Mouse (Mus musculus) liver, embryonic 15.5 days (tissue): ENCODE data around the gene Aldh1l2. TPM values are rescaled to one million over a fixed set of nuclear protein-coding genes. Genes with fewer than 3 reads are reported as not detected.
"Not testable (repeated sequence)": the region's sequence is repeated elsewhere in the genome, so short reads cannot be mapped to it uniquely, and the experiment has no call there.

Experiments used
- ATAC-seq: fragments of 200-750 bp; cut with Nextera tagmentation; 2 replicates; pipeline ENCODE4 v1.8.0; 2017; ENCODE audit warnings: moderate number of reproducible peaks, mild to moderate bottlenecking, moderate library complexity; ENCODE audit not compliant: insufficient read depth
- H3K27ac ChIP-seq: fragments of 300-500 bp; sonication (generic); replicated peaks from 2 replicates; pipeline ENCODE4 v1.5.1; 2015; ENCODE audit warnings: mild to moderate bottlenecking, inconsistent platforms
- H3K27me3 ChIP-seq: fragments of 300-500 bp; sonication (generic); 2 replicates; pipeline ENCODE4 v1.6.1; 2015; ENCODE audit warnings: mild to moderate bottlenecking, inconsistent platforms
- H3K36me3 ChIP-seq: fragments of 300-500 bp; sonication (generic); replicated peaks from 2 replicates; pipeline ENCODE4 v1.6.1; 2015; ENCODE audit warnings: moderate library complexity, mild to moderate bottlenecking, inconsistent platforms
- H3K4me1 ChIP-seq: fragments of 300-500 bp; sonication (generic); replicated peaks from 2 replicates; pipeline ENCODE4 v1.6.1; 2015; ENCODE audit warnings: inconsistent platforms
- H3K4me2 ChIP-seq: fragments of 300-500 bp; sonication (generic); 2 replicates; pipeline ENCODE4 v1.6.1; 2015; ENCODE audit warnings: moderate library complexity, mild to moderate bottlenecking, inconsistent platforms
- H3K4me3 ChIP-seq: fragments of 300-500 bp; sonication (generic); replicated peaks from 2 replicates; pipeline ENCODE4 v1.5.1; 2015; ENCODE audit warnings: mild to moderate bottlenecking, inconsistent platforms
- H3K9ac ChIP-seq: fragments of 300-500 bp; sonication (generic); 2 replicates; pipeline ENCODE4 v1.6.1; 2015; ENCODE audit warnings: moderate library complexity, mild to moderate bottlenecking, inconsistent platforms
- H3K9me3 ChIP-seq: fragments of 300-500 bp; sonication (generic); replicated peaks from 2 replicates; pipeline ENCODE4 v1.6.1; 2016; ENCODE audit warnings: inconsistent platforms
- WGBS: fragments of 180-500 bp; shearing (Covaris S2); methylation state at CpG from one replicate; pipeline ENCODE4 v1.1.7; 2015; ENCODE audit warnings: mixed read lengths; ENCODE audit not compliant: insufficient replicate concordance; 5-methylcytosine and 5-hydroxymethylcytosine counted together
- polyA plus RNA-seq: library from polyadenylated mRNA; unstranded; fragments of >200 nt; fragmentation: Nextera tagmentation; extraction: Ambion mirVana; gene quantifications from 2 replicates; pipeline ENCODE4 v1.2.1, GENCODE M21; 2015

Aldh1l2 gene
- polyA plus RNA-seq, 1 experiment from 2014 or later = 0.21 TPM

DNA sequence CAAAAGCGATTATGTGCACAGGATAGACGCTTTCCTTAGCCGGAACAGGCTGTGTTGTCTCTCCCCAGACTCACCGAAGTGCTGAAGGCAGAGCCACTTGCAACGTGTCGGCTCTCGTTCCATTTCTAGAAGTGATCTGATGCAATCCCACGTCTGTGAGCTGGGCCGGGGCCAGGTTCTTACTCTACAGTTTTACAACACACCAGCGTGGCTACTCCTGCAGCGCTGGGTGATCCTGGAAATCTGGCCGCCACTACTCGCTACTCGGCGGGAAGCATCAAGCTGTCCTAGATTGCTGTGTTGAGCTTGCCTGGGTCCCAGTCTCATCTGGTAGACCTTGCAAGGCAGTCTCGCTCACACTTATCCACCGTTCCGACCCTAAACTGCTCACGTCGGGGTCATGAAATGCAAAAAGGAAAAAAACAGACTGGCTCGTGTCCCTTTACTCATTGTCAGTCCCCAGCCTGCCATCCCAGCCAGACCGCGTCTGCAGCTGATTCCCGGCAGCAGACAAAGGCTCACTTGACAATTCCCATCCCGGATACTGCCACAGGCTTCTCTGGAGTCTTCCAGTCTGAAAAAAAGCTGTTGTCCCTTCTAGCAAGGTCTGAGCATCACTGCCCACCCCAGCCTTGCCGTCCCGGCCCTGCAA lies 556 bp downstream of the Aldh1l2 start:
- Histone ChIP-seq H3K4me1 (peaks cover 12% of the 10 kb centered on the region; the same call in 1 of the 2 replicates), H3K36me3 (no peaks in the 10 kb centered on the region), H3K27ac (no peak overlapping the region), H3K4me2 (peak overlapping the region; percentile 66), H3K9ac (0 out of 2 replicates have a peak overlapping the region, but pooled peaks have one; percentile 0), H3K27me3 (peaks cover 55% of the 10 kb centered on the region), H3K9me3 (no peaks in the 10 kb centered on the region), H3K4me3 (peak overlapping the region; percentile 39)
- ATAC-seq = peak; percentile 34; the same call in 1 of the 2 replicates
- 7% methylated on average over 27 of the region's 27 CpGs for WGBS

DNA sequence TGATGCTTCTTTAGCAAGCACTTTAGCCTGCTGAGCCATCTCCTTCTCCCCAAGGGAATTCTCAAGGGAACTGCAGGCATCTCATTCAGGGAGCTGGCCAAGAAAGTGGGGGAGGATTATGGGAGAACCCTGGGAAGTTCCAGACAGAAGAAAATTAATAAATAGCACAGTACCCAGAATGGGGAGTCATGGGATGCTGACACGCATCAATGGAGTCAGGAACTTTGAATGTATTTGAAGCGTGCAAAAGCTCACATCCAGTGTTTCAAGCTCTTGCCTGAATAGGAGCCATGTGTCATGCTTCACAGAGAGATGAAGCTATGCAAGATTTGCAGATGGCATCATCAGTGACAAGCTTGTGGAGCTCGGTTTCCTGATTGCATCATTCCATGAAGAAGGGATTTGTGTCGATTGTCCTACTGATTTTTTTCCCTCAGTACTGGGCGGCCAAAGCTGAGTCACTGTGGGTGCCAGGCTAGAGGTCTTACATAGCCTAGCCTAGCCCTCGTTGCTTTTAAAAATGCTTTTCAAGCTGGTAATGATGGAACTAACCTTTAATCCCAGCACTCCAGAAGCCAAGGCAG lies 3.5 kb downstream of the Aldh1l2 start:
- no peak overlapping the region for H3K27ac ChIP-seq
- no peak overlapping the region for H3K9ac ChIP-seq
- peaks cover 41% of the 10 kb centered on the region for H3K27me3 ChIP-seq
- H3K36me3 ChIP-seq = no peaks in the 10 kb centered on the region
- no peak for ATAC-seq
- WGBS = 57% methylated on average over 6 of the region's 6 CpGs
- no peak overlapping the region for H3K4me3 ChIP-seq
- H3K4me2 ChIP-seq = no peak overlapping the region
- H3K9me3 ChIP-seq = no peaks in the 10 kb centered on the region
- H3K4me1 ChIP-seq = peaks cover 12% of the 10 kb centered on the region; the same call in 1 of the 2 replicates

DNA sequence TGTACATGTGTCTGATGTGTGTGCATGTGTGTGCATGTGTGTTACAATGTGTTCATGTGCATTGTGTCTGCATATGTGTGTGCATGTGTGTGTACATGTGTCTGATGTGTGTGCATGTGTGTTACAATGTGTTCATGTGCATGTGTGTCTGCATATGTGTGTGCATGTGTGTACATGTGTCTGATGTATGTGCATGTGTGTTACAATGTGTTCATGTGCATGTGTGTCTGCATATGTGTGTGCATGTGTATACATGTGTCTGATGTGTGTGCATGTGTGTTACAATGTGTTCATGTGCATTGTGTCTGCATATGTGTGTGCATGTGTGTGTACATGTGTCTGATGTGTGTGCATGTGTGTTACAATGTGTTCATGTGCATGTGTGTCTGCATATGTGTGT lies 9.7 kb downstream of the Aldh1l2 start:
- H3K9me3 ChIP-seq, ATAC-seq, H3K4me3 ChIP-seq: not testable (repeated sequence)

DNA sequence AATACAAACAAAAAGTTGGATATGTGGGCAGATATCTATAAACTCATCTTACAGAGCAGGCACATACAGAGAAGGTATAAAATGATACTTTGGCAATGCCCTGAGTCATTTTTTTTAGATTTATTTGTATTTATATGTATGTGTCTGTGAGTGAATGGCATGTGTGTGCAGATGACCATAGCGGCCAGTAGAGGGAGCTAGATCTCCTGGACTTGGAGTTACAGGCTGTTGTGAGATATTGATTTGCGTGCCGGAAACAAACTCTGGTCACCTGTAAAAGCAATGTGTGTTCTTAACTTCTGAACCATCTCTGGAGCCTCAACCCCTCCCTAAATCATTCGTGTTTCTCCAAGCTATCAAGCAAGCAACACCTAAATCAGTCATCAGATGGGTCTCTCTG lies 12.9 kb downstream of the Aldh1l2 start:
- Histone ChIP-seq H3K9me3 (0 out of 2 replicates have a peak, but pooled peaks cover 3% of the 10 kb centered on the region), H3K27ac (no peak overlapping the region), H3K27me3 (no peaks in the 10 kb centered on the region), H3K4me2 (no peak overlapping the region), H3K4me1 (no peaks in the 10 kb centered on the region), H3K4me3 (no peak overlapping the region), H3K9ac (no peak overlapping the region), H3K36me3 (no peaks in the 10 kb centered on the region)
- no peak for ATAC-seq
- WGBS = 66% methylated on average over 4 of the region's 4 CpGs

More for the DNA sequence above, 9.7 kb downstream of the Aldh1l2 start:
- H3K27me3 ChIP-seq, H3K4me2 ChIP-seq, H3K9ac ChIP-seq, H3K27ac ChIP-seq, H3K4me1 ChIP-seq, H3K36me3 ChIP-seq: not testable (repeated sequence)

DNA sequence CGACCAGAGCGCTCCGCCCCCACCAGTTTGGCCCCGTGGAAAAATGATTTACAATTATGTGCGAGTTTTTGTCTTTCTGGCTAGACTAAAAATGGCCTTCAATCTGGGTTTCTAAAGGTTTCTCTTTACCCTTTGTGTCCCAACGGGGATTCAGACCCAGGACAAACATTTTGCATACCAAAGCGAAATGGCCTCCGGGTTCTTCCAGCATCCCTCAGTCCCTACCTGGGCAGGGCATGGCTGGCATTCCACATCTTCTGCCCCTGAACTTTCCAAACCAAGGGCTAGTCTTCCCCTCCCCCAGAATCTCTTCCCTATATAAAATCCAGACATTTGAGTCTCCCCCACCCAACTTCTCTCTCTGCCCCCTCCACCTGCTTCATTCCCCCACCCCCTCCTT lies 20.2 kb downstream of the Aldh1l2 start:
- H3K9ac ChIP-seq = no peak overlapping the region
- H3K27me3 ChIP-seq = no peaks in the 10 kb centered on the region
- 73% methylated on average over 8 of the region's 8 CpGs for WGBS
- no peak overlapping the region for H3K27ac ChIP-seq
- H3K4me3 ChIP-seq = no peak overlapping the region
- H3K4me1 ChIP-seq = no peaks in the 10 kb centered on the region
- no peak overlapping the region for H3K4me2 ChIP-seq
- no peaks in the 10 kb centered on the region for H3K36me3 ChIP-seq
- no peaks in the 10 kb centered on the region for H3K9me3 ChIP-seq
- no peak for ATAC-seq

DNA sequence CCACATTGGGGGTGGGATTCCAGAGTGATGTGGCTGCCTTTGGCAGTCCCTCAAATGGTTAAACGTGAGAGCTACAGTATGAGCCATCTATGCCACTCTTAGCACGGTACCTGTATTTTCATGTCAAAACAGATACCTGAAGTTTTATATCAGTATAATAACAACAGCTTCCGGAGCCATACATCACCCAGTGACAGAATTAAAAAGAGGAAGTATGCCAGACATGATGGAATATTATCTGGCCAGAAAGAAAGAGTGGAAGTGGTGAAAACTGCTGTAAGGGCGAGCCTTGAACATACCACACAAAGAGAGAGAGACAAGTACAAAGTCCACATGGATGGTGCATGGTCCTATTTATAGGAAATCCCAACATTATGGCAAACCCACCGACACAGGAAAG lies 22.6 kb downstream of the Aldh1l2 start:
- Histone ChIP-seq H3K4me3 (no peak overlapping the region), H3K9ac (no peak overlapping the region), H3K4me2 (no peak overlapping the region), H3K27ac (no peak overlapping the region), H3K27me3 (no peaks in the 10 kb centered on the region), H3K4me1 (no peaks in the 10 kb centered on the region), H3K36me3 (no peaks in the 10 kb centered on the region), H3K9me3 (no peaks in the 10 kb centered on the region)
- 43% methylated on average over 5 of the region's 5 CpGs for WGBS
- ATAC-seq = no peak

DNA sequence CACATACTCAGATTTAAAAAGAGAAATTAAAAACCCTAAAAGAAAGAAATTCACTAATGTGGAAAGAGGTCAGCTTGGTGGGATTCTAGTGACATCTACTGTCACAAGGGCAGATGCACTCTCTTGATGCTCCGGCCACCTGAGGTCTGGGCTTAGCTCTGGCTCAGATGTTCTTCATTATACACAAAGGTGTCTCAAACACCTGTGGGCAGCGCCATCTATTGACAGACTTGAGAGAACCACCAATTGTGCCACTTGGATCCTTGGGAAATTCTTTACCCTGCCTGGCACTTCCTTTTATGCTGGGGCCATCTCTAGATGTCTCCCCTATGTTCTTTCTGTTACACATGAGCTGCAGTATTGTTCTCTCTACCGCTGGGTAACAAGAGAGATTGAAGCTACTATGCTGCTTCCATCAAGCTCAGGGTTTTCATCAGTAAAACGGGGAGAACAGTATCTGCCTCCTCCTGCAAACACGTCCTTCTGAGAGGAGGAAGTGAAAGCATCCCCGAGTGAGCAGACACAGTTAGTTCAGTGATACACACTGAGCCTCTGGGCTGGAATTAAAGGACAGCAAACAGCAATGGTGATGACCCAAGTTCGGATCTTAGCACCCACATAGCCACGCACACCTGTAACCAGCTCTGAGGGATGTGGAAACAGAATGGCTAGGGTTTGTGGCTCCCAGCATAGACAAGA lies 24.8 kb downstream of the Aldh1l2 start:
- H3K9ac ChIP-seq = no peak overlapping the region
- WGBS = 41% methylated on average over 8 of the region's 8 CpGs
- no peaks in the 10 kb centered on the region for H3K36me3 ChIP-seq
- ATAC-seq = no peak
- no peaks in the 10 kb centered on the region for H3K4me1 ChIP-seq
- H3K27me3 ChIP-seq = no peaks in the 10 kb centered on the region
- H3K4me2 ChIP-seq = no peak overlapping the region
- H3K9me3 ChIP-seq = no peaks in the 10 kb centered on the region
- no peak overlapping the region for H3K4me3 ChIP-seq
- no peak overlapping the region for H3K27ac ChIP-seq

DNA sequence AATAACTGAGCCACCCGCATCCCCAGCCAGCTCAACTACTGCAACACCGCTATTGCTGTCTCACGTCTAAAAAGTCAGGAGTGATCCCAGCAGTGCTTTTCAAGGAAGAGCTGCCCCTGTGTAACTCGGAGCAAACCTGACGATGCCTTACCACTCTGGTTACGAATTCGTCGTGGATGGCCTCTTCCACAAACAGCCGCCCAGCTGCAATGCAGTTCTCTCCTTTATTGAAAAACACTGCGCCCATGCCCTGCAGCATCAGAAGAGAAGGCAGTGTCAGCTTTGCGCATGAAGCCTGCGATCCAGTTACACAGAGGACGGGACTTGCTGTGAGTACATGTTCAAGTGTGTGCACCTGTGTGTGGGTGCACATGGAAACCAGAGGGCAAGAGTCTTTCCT lies 36.6 kb downstream of the Aldh1l2 start:
- Histone ChIP-seq H3K27me3 (no peaks in the 10 kb centered on the region), H3K4me3 (no peak overlapping the region), H3K4me1 (no peaks in the 10 kb centered on the region), H3K4me2 (no peak overlapping the region), H3K9ac (no peak overlapping the region), H3K9me3 (no peaks in the 10 kb centered on the region), H3K27ac (no peak overlapping the region), H3K36me3 (no peaks in the 10 kb centered on the region)
- no peak for ATAC-seq
- WGBS = 75% methylated on average over 13 of the region's 13 CpGs

DNA sequence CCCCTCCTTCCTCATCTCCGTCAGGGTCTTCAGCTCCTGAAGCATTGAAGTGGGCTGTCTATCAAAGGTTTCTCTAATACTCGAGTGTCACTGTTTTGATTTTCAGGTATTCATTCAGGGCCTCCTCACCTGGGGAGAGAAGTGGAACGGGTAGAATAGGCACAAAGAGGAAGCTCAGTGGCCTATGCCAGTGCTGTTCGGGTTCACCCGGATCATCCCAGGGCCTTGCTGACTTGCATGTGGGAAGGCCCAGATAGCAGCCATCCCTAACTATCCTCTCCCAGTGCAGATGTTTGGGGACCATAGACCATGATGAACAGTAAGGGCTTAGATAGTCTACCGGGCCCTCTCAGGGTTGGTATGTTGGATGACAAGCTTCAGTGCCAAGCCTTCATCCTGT lies 43.4 kb downstream of the Aldh1l2 start:
- no peak for ATAC-seq
- Histone ChIP-seq H3K4me2 (no peak overlapping the region), H3K36me3 (no peaks in the 10 kb centered on the region), H3K27me3 (no peaks in the 10 kb centered on the region), H3K4me1 (no peaks in the 10 kb centered on the region), H3K4me3 (no peak overlapping the region), H3K27ac (no peak overlapping the region), H3K9me3 (no peaks in the 10 kb centered on the region), H3K9ac (no peak overlapping the region)
- 68% methylated on average over 6 of the region's 6 CpGs for WGBS

DNA sequence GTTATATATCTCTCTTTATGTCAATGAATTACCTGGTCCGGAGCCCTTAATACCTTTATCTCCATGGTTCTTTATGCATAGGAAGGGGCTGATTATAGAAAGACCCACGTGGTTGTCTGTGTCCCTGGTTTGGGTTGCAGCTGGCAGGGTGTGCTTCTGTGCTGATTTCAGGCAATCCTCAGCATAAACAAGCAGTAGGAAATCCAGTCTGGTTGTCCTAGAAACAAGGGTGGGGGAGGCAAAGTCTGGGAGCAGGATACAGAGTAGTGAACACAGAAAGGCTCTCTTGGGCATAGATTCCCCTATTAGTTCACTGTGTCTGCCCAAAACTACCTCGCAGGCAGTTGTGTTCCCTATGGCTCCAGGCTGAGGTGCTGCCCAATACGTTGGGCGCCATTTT lies 56.7 kb downstream of the Aldh1l2 start:
- WGBS = 57% methylated on average over 5 of the region's 5 CpGs
- Histone ChIP-seq H3K4me2 (no peak overlapping the region), H3K9me3 (no peaks in the 10 kb centered on the region), H3K27me3 (no peaks in the 10 kb centered on the region), H3K4me3 (no peak overlapping the region), H3K4me1 (no peaks in the 10 kb centered on the region), H3K27ac (no peak overlapping the region), H3K9ac (no peak overlapping the region), H3K36me3 (no peaks in the 10 kb centered on the region)
- no peak for ATAC-seq

DNA sequence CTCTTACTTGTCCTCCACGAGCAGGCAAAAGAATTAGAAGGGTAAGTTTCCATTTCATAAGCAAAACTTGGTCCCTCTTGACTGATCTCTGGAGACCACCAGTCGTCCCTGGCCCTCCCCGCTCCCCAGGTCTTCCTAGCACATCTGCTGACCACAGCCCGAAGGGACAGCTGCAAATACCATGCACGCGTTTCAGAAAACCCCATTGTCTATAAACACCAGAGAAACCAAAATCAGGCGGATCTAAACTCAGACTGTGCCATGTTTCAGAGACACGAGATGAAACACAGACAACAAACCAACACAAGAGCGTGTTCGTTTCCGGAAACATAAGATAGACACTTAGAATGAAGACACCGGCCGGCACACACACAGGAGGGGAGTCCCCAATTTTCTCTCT lies 58.7 kb downstream of the Aldh1l2 start:
- Histone ChIP-seq H3K4me2 (no peak overlapping the region), H3K9me3 (no peaks in the 10 kb centered on the region), H3K27ac (no peak overlapping the region), H3K4me1 (no peaks in the 10 kb centered on the region), H3K9ac (no peak overlapping the region), H3K36me3 (no peaks in the 10 kb centered on the region), H3K27me3 (no peaks in the 10 kb centered on the region), H3K4me3 (no peak overlapping the region)
- WGBS = 74% methylated on average over 13 of the region's 13 CpGs
- ATAC-seq = no peak
